Mouse (Mus musculus) natural killer cell, adult 2 months (primary cell): ENCODE measurements around the gene Gm20388.

Source experiments
- DNase-seq, 2 experiments: peaks; one replicate each; pipeline ENCODE4 v3.0.0; 2022; ENCODE audit warnings: low spot score in 2 of 2

Gm20388 gene

GRCm38 (mm10) chr8:122283356-122284202 is 2372.9 kb downstream of the Gm20388 start:
- DNase-seq: peak; percentile 31 to 41

DNA sequence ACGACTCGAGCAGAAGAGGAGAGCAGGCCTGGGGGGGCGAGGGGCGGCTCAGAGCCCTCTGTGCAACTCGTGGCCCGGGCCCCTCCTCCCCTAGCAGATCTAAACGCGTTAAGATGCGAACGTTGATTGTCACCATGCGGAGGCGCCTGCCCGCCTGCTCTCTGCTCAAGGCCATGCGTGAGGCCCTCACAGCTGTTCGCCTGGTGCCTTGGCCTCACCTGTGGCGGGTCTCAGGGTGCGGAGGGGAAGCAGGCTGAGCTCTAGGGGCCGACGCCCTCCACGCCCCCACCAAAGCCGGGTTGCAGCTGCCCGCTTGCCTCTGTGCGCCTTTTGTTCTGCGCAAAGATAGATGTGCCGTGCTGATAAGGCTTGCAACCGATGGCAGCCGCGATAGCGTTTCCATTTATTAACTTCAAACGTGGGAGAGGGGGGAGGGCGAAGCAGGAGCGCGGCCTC is 2373.6 kb downstream of the Gm20388 start:
- DNase-seq: peak; percentile 64 to 72

DNA sequence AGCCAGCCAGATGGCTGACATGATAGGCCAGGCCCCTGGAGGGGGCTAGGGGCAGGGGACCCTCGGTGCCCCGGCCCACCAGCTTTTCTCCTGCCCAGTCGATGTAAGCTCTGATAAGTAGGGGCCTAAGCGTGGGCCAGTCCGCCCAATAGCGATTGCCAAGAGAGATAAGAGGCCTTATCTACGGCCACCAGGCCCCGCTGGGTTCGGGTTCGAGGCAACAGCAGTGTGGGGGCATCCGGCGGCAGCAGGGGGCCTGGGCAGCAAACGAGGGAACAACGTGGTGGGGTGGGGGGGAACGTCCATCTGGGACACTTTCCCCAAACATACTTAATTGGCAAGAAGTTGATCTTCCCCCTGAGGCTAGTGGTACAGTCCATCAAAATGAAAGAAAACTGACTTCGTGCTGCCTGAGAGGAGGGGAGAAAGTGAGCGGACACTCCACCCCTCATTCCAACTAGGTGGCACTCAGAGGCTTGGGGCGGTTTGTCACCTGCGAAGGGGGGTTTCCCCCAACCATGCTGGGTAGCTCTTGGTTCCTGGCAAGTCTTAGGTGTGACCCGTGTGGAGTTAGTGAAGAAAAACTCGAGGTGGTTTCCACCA is 2374.1 kb downstream of the Gm20388 start:
- DNase-seq: peak; percentile 87 to 91

GRCm38 (mm10) chr8:122285727-122286126 is 2375.1 kb downstream of the Gm20388 start:
- peak; percentile 69 to 81 for DNase-seq

- no peak for DNase-seq
Measured at GRCm38 (mm10) chr8:122286899-122287298, 2376.3 kb downstream of the Gm20388 start.

DNA sequence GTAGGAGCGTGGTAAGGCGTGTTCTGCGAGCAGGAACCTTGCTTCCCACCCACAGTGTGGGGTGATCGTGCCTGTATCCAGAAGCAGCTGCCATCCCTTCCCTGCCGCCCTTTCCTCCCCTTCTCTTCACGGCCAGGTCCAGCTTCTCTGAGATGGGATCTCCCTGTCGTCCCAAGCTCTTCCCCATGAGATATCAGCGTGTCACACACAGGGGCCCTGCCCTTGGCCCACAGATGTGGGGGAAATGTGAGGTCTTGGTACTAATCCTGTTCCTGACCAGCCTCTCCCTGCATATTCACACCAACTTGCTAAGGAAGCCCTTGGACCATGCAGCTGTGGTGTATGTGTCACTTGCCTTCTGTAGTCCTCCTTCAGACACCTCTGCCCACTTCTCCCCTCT is 2377.1 kb downstream of the Gm20388 start:
- no peak for DNase-seq

DNA sequence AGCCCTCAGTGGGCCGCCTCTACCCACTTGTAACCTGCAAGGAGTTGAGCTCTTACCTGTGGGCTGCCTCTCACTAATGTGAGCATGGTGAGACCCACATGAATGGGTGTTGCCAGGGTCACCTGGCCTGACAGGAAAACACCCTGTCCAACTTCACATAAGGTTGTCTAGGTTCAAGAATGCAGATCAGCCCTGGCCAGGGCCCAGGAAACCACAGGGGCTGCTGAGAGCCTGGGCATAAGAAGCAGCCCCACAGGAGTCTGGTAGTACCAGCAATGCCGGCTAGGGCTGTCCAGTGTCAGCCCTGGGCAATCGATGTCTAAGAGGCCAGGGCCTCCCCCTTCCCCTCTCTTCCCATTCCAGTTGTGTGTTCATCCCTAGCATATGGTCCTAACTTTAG is 2377.7 kb downstream of the Gm20388 start:
- DNase-seq: peak in 1 of 2 experiments; percentile 54

DNA sequence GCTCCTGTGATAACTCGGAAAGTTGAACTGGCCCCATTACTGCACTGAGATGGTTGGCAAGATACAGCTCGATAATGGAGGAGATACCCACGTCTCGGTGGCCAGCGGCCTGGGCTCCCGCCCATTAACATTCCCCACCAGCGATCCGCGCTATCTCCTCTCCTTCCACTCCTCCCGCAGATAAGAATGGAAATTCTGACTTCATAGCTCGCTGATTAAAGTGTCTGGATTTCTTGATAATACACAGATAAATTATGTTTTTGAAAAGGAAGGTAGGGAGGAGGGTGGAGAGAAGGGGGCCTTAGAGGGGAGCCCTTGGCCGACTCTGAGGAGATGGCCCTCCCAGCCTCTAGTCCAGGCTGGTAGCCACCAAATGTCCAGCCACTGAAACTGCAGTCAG is 2380.4 kb downstream of the Gm20388 start:
- no peak for DNase-seq

DNA sequence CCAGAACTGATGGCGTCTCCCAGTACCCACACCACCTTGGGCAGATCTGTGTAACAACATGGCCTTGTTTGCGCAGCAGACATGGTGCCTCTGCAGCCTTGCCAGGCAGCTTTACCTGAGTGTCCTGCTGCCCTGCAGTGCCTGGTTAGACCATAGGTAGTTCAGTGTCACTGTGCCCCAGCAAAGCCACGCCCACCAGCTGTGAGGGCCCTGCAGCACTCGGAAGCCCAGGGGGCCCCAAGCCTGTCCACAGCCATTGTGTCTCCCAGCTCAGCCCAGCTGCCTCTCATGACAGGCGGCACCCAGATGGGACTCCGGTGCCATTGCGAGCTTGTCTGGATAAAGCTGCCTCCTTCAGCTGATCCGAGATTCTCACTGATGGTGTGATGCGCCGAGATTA is 2380.9 kb downstream of the Gm20388 start:
- DNase-seq: no peak

DNA sequence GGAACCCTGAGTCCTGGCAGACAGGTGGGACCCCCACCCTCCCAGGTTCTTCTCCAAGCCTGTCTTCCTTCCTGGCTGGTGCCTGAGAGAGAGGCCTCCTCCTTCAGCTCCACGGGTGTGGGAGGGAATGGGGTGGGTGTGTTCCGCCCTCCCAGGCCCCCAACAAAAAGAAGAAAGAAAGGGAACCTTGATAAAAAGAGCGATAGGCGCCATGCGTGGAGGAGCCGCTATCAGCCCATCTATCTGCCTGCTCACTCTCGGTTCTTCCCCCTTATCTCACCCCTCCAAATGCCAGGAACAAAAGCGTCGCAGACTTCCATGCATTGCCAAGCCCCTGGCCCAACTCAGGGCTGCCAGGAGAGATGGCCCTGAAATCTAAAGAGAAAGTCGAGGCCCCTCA is 2382.8 kb downstream of the Gm20388 start:
- DNase-seq: no peak

DNA sequence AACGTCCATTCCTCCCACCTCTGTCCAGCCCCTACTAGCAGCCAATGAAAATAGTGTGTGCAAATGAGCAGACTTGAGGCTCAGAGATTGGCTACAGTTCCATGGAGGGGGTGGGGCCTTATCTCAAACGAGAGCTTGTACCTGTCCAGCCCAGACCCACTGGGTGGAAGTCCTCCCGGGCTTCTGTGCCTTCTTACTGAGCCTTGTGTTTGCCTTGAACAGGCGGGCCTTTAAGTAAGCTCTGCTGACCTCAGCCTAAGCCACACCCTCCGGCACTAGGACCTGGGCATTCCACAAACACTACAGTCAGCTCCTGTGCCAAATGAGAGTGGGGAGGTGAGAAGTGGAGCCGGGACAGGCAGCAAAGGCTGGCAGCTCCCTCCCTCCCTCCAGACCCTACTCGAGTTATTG is 2383.6 kb downstream of the Gm20388 start:
- no peak for DNase-seq

GRCm38 (mm10) chr8:122295389-122295788 is 2384.7 kb downstream of the Gm20388 start:
- DNase-seq: no peak

DNA sequence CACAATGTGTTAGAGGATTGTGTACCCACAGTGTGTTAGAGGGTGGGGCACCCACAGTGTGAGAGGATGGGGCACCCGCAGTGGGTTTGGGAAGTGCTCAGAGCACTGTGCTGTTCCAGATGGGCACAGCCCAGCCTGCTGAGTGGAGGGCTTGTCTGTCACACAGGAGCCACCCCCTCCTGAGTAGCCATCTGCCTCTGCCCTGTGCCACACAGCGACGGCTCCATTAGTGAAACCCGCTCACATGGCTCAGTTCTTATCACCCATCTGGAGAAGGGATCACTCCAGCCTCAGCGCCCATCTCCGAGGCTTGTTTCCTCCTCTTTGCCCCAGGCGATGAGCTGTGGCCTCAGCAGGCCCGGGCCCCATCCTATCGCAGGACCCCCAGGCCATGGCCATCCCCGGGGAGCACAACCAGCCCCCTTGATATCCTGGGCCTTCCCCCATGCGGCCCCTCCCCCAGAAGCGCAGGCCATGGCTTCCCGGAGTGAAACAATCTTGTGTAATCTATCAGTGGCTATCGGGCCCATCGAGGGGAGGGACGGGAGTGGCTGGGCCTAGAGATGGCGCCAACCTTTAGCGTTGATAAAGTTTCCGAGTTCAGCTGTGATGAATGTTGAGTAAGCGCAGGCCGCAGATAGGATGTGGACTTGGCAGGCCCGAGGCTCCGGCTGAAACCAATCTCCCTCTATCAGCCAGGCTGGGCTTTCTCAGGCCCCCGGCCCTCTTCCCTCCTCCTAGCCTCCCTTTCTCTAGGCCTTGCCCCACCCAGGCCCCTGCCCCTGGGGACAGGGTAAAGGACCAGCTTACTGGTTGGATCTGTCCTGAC is 2385.7 kb downstream of the Gm20388 start:
- no peak for DNase-seq

GRCm38 (mm10) chr8:122299581-122300254 is 2389.1 kb downstream of the Gm20388 start:
- DNase-seq: peak in 1 of 2 experiments; percentile 45

GRCm38 (mm10) chr8:122301081-122301480 is 2390.4 kb downstream of the Gm20388 start:
- DNase-seq: no peak

DNA sequence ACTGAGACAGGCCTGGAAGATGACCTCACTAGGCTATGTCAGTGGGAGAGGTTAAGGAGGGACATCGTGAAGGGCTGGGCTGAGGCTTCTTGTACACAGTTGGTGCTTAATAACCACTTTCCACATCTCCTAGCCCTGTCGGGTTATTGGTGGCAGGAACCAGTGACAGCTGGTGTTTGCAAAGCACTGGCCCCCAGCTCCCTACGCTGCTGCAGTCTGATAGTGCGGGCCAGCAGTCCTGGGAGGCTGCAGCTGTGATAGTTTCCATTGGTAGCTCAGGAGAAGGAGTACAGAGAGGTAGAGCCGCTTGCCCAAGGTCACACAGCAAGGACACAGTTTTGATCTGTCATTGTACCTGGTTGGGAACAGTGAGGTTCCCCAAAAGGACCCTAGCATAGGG is 2391.2 kb downstream of the Gm20388 start:
- DNase-seq: no peak

DNA sequence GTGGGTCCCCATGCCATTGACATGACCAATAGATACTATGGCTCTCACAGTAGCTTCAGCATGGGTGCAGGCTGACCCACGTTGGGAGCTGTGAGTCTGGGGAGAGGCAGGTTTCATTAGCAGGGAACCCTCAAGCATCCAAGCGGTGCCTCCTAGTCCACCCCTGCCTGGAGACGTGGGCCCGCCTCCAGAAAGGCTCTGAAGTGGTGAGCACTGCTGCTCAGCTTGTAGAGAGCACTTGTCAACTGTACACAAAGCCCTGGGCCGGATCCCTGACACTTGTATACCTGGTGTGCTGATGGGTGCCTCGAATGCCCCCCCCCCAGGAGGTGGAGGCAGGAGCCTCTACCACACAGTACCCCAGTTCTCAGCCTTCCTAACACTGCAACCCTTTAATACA is 2392.8 kb downstream of the Gm20388 start:
- no peak for DNase-seq

- DNase-seq: no peak
Measured at GRCm38 (mm10) chr8:122304058-122304457, 2393.4 kb downstream of the Gm20388 start.

DNA sequence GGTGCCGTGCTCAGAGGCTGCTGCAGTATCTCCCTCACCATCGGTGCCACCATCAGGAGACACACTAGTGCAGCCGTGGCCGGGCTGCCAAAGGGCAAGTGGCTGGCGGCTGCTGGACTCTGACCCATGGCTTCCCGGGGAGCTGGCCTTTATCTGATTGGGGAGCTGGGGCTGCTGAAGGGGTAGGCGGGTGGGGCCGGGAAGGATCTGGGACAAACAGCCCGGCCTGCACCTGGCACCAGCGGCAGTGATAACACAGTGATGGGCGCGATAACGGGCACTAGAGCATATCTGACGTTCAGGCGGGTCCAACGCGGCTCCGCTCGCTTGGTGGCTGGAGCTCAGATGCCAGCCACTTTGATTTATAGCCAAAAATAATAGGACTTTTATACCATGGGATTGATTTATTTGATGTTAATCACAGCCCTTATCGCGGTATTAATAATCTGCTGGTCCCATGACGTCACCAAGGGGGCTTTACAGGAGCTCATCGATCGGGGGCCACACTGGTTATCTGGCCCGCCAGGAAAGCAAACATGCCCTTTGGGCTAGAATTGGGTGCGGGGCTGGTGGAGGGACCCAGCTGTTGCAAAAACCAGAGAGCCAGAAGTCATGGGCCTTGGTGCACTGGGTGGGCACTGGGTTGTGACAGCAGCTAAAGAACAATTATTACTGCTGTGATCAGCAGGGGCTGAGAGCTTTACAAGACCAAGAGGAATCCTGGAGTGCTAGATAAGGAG is 2396.2 kb downstream of the Gm20388 start:
- no peak for DNase-seq

GRCm38 (mm10) chr8:122307836-122308235 is 2397.2 kb downstream of the Gm20388 start:
- no peak for DNase-seq

DNA sequence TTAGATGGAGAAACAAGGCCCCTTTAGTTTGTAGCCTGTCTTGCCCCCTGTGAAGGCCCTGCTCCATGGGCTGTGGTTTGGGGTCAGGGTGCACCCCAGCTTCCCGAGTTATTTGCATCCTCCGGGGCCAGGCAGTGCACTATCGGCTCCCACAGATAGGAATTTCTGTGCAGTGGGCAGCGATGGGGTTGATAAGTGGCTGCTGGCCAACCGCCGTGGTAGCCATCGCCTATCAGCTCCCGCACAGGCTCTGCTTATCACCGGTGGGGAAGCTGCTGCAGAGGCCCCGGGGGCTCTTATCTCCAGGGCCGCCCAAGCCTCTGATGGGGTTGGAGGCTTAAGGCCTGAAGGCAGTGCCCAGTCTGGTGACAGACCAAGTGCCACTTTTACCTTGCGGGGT is 2398.6 kb downstream of the Gm20388 start:
- DNase-seq: no peak
